Mouse (Mus musculus) spleen, postnatal 14 days (tissue): ENCODE data around the gene Enox1.

ENCODE experiments used
- DNase-seq, 2 experiments: peaks; one replicate each; pipeline ENCODE4 v3.0.0; 2021 to 2022; ENCODE audit warnings: low spot score in 2 of 2

Gene Enox1

GRCm38 (mm10) chr14:77448001-77448400 lies 291.4 kb downstream of the Enox1 start:
- no peak for DNase-seq

- DNase-seq: no peak
These were observed 295.4 kb downstream of the Enox1 start for GRCm38 (mm10) chr14:77451916-77452315.

GRCm38 (mm10) chr14:77456066-77456465 lies 299.5 kb downstream of the Enox1 start:
- DNase-seq: no peak

GRCm38 (mm10) chr14:77456876-77457275 lies 300.3 kb downstream of the Enox1 start:
- no peak for DNase-seq

GRCm38 (mm10) chr14:77458217-77458616 lies 301.7 kb downstream of the Enox1 start:
- no peak for DNase-seq

- no peak for DNase-seq
These were observed 307.4 kb downstream of the Enox1 start for GRCm38 (mm10) chr14:77463919-77464318.

GRCm38 (mm10) chr14:77464782-77465181 lies 308.2 kb downstream of the Enox1 start:
- DNase-seq: no peak

- DNase-seq: no peak
These were observed 314.0 kb downstream of the Enox1 start for GRCm38 (mm10) chr14:77470577-77470976.

GRCm38 (mm10) chr14:77473501-77473900 lies 316.9 kb downstream of the Enox1 start:
- DNase-seq: no peak

GRCm38 (mm10) chr14:77474026-77474425 lies 317.5 kb downstream of the Enox1 start:
- no peak for DNase-seq

GRCm38 (mm10) chr14:77475134-77475820 lies 318.7 kb downstream of the Enox1 start:
- DNase-seq: no peak

GRCm38 (mm10) chr14:77477704-77478103 lies 321.1 kb downstream of the Enox1 start:
- no peak for DNase-seq

GRCm38 (mm10) chr14:77478210-77478609 lies 321.6 kb downstream of the Enox1 start:
- no peak for DNase-seq

GRCm38 (mm10) chr14:77478692-77479091 lies 322.1 kb downstream of the Enox1 start:
- DNase-seq: no peak

- DNase-seq: no peak
These were observed 326.5 kb downstream of the Enox1 start for GRCm38 (mm10) chr14:77483076-77483475.

- no peak for DNase-seq
These were observed 328.4 kb downstream of the Enox1 start for GRCm38 (mm10) chr14:77484951-77485447.

GRCm38 (mm10) chr14:77490699-77491098 lies 334.1 kb downstream of the Enox1 start:
- no peak for DNase-seq

GRCm38 (mm10) chr14:77491731-77492130 lies 335.2 kb downstream of the Enox1 start:
- DNase-seq: no peak

- DNase-seq: no peak
These were observed 343.5 kb downstream of the Enox1 start for GRCm38 (mm10) chr14:77499996-77500581.

- no peak for DNase-seq
These were observed 348.0 kb downstream of the Enox1 start for GRCm38 (mm10) chr14:77504458-77505135.

GRCm38 (mm10) chr14:77506341-77506740 lies 349.8 kb downstream of the Enox1 start:
- DNase-seq: no peak

GRCm38 (mm10) chr14:77508036-77508435 lies 351.5 kb downstream of the Enox1 start:
- DNase-seq: no peak

- DNase-seq: no peak
These were observed 352.5 kb downstream of the Enox1 start for GRCm38 (mm10) chr14:77509042-77509441.
